Mouse (Mus musculus) midbrain, embryonic 14.5 days (tissue): Measurements from ENCODE around the gene Gm4894. TPM values are rescaled to one million over a fixed set of nuclear protein-coding genes. Genes with fewer than 3 reads are reported as not detected.

Experiments used
- ATAC-seq: fragments of 200-750 bp; cut with Nextera tagmentation; 2 replicates; pipeline ENCODE4 v1.8.0; 2017; ENCODE audit warnings: moderate number of reproducible peaks, moderate library complexity; ENCODE audit not compliant: low FRiP score, low TSS enrichment
- DNase-seq: peaks from one replicate; pipeline ENCODE4 v3.0.0-alpha.2; 2015
- H3K27ac ChIP-seq: fragments of 300-500 bp; sonication (generic); replicated peaks from 2 replicates; pipeline ENCODE4 v1.5.1; 2014; ENCODE audit warnings: mild to moderate bottlenecking, low read depth, low read length, moderate library complexity
- H3K27me3 ChIP-seq: fragments of 300-500 bp; sonication (generic); 2 replicates; pipeline ENCODE4 v1.6.1; 2014; ENCODE audit warnings: low read length, control low read depth, mixed read lengths; ENCODE audit not compliant: control insufficient read depth, insufficient read depth
- H3K36me3 ChIP-seq: fragments of 300-500 bp; sonication (generic); 2 replicates; pipeline ENCODE4 v1.6.1; 2014; ENCODE audit warnings: low read length, control low read depth; ENCODE audit not compliant: control insufficient read depth, insufficient read depth
- H3K4me1 ChIP-seq: fragments of 300-500 bp; sonication (generic); 2 replicates; pipeline ENCODE4 v1.6.1; 2014; ENCODE audit warnings: mild to moderate bottlenecking, antibody characterized with exemption, low read length, control low read depth; ENCODE audit not compliant: control insufficient read depth, insufficient read depth
- H3K4me2 ChIP-seq: fragments of 300-500 bp; sonication (generic); 2 replicates; pipeline ENCODE4 v1.6.1; 2014; ENCODE audit warnings: mild to moderate bottlenecking, low read length, moderate library complexity
- H3K4me3 ChIP-seq: fragments of 300-500 bp; sonication (generic); replicated peaks from 2 replicates; pipeline ENCODE4 v1.5.1; 2014; ENCODE audit warnings: low read depth, low read length
- H3K9ac ChIP-seq: fragments of 300-500 bp; sonication (generic); replicated peaks from 2 replicates; pipeline ENCODE4 v1.6.1; 2014; ENCODE audit warnings: mild to moderate bottlenecking, low read length, moderate library complexity
- H3K9me3 ChIP-seq: fragments of 300-500 bp; sonication (generic); 2 replicates; pipeline ENCODE4 v1.6.1; 2016; ENCODE audit warnings: low read length, control low read depth, mixed read lengths; ENCODE audit not compliant: control insufficient read depth
- WGBS: fragments of 180-500 bp; shearing (Covaris S2); extraction: QIAGEN DNeasy Blood & Tissue Kit; methylation state at CpG from one replicate; pipeline ENCODE4 v1.1.7; 2014; 5-methylcytosine and 5-hydroxymethylcytosine counted together
- polyA plus RNA-seq: library from polyadenylated mRNA; unstranded; fragments of >200 nt; fragmentation: Nextera tagmentation; extraction: Ambion mirVana; gene quantifications from 2 replicates; pipeline ENCODE4 v1.2.1, GENCODE M21; 2014

The Gm4894 gene
- polyA plus RNA-seq = not detected in 2 replicates

GRCm38 (mm10) chr9:49250231-49250630 is at the start of gene Gm4894:
TSS of gene Gm4894 (plus strand) at chr9:49250531.
- 79% methylated on average over 6 of the region's 6 CpGs for WGBS
- no peak for DNase-seq
- Histone ChIP-seq H3K4me3 (no peak within 1 kb of the TSS), H3K9ac (no peak within 1 kb of the TSS), H3K27me3 (no peaks in the 10 kb centered on the region), H3K27ac (no peak within 1 kb of the TSS), H3K4me1 (no peaks in the 10 kb centered on the region), H3K4me2 (no peak within 1 kb of the TSS), H3K9me3 (no peaks in the 10 kb centered on the region), H3K36me3 (no peaks in the 10 kb centered on the region)
- ATAC-seq = no peak

DNA sequence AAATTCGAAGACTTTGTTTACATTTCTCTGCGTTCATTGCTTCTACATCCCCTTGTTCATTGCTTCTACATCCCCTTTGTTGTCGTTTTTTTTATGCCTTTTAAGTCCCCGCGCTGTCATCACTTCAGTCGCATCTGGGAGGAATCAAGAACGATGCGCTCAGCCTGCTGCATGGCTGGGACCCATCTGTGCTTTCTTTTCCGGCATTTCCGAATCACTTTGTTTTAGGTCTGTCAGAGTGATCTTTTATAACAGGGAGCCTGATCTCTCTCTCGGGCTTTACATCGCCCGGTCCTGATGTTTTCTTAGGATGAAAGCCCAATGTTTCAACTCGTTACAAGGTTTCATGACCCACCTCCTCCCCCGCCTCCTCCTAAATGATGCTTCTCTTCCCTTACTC is 44.0 kb upstream of the Gm4894 start:
- DNase-seq (peak; percentile 59), ATAC-seq (no peak)
- H3K9me3 ChIP-seq = no peaks in the 10 kb centered on the region
- no peak overlapping the region for H3K4me3 ChIP-seq
- H3K36me3 ChIP-seq = no peaks in the 10 kb centered on the region
- peak overlapping the region; percentile 18 for H3K4me2 ChIP-seq
- H3K27me3 ChIP-seq = no peaks in the 10 kb centered on the region
- 43% methylated on average over 15 of the region's 15 CpGs for WGBS
- H3K4me1 ChIP-seq = peaks cover 19% of the 10 kb centered on the region
- H3K27ac ChIP-seq = 0 out of 2 replicates have a peak overlapping the region, but pooled peaks have one; percentile 28
- no peak overlapping the region for H3K9ac ChIP-seq

DNA sequence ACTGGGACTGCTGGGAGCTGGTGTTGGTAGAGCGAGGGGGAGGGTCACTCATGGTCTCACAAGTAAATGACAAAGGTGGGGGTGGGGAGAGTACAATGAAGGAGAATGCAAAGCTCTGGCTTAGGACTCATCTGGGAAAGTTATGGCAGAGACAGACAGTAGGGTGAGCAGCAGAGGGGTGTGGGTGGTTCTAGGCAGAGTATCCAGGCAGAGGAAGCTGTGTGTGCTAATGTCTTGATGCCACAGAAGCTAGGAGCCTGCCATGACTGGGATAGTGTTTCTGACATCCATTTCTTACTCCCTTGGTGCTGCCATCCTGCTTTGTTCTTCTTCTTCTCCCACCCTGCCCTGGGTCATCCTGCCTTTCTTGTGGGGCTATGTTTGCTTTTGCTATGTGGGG is 38.8 kb upstream of the Gm4894 start:
- Histone ChIP-seq H3K36me3 (no peaks in the 10 kb centered on the region), H3K4me2 (no peak overlapping the region), H3K27ac (no peak overlapping the region), H3K9me3 (no peaks in the 10 kb centered on the region), H3K4me1 (peaks cover 12% of the 10 kb centered on the region), H3K9ac (no peak overlapping the region), H3K4me3 (no peak overlapping the region), H3K27me3 (no peaks in the 10 kb centered on the region)
- DNase-seq = no peak
- 72% methylated on average over 1 of the region's 1 CpGs for WGBS
- ATAC-seq = no peak

DNA sequence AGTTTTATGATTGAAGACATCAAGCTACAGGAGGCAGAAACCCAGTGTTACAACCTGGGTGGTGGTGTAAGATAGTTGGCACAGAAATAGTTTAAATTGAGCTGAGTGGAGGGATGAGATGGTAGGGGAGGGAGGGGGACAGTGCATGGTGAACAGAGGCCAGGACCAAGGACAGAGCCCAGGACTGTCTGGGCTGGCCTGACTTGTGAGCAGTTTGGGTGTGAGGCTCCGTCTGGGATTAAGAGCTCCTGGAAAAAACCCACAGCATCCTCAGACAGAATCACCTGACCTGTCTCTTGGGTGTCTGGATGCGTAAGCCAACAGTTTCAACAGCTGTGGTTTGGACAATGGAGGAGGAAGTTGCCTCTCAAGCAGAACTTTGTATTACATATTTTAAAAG is 35.6 kb upstream of the Gm4894 start:
- H3K36me3 ChIP-seq = no peaks in the 10 kb centered on the region
- no peaks in the 10 kb centered on the region for H3K27me3 ChIP-seq
- ATAC-seq = no peak

GRCm38 (mm10) chr9:49217626-49218607 is 32.4 kb upstream of the Gm4894 start:
- Histone ChIP-seq H3K36me3 (no peaks in the 10 kb centered on the region), H3K27me3 (no peaks in the 10 kb centered on the region), H3K4me2 (peak overlapping the region; percentile 3; the same call in 1 of the 2 replicates), H3K9me3 (no peaks in the 10 kb centered on the region), H3K27ac (peak overlapping the region; percentile 53), H3K9ac (no peak overlapping the region), H3K4me1 (peaks cover 17% of the 10 kb centered on the region), H3K4me3 (no peak overlapping the region)
- ATAC-seq (no peak; the same call in 1 of the 2 replicates), DNase-seq (peak; percentile 64)
- 37% methylated on average over 20 of the region's 20 CpGs for WGBS

More for the DNA sequence above, 35.6 kb upstream of the Gm4894 start:
- H3K27ac ChIP-seq = no peak overlapping the region
- H3K4me2 ChIP-seq = no peak overlapping the region
- peaks cover 24% of the 10 kb centered on the region for H3K4me1 ChIP-seq
- H3K4me3 ChIP-seq = no peak overlapping the region
- H3K9ac ChIP-seq = no peak overlapping the region
- DNase-seq = no peak
- H3K9me3 ChIP-seq = no peaks in the 10 kb centered on the region
- WGBS = 39% methylated on average over 2 of the region's 2 CpGs

- Histone ChIP-seq H3K9ac (no peak overlapping the region), H3K27me3 (no peaks in the 10 kb centered on the region), H3K4me2 (no peak overlapping the region), H3K4me3 (no peak overlapping the region), H3K4me1 (no peaks in the 10 kb centered on the region), H3K36me3 (no peaks in the 10 kb centered on the region), H3K27ac (no peak overlapping the region), H3K9me3 (no peaks in the 10 kb centered on the region)
- no peak for ATAC-seq
- 83% methylated on average over 10 of the region's 10 CpGs for WGBS
- no peak for DNase-seq
These were observed 25.8 kb upstream of the Gm4894 start for GRCm38 (mm10) chr9:49224488-49224887.

- Histone ChIP-seq H3K9ac (no peak overlapping the region), H3K4me1 (no peaks in the 10 kb centered on the region), H3K9me3 (no peaks in the 10 kb centered on the region), H3K27me3 (no peaks in the 10 kb centered on the region), H3K36me3 (no peaks in the 10 kb centered on the region), H3K4me2 (no peak overlapping the region), H3K4me3 (no peak overlapping the region), H3K27ac (no peak overlapping the region)
- ATAC-seq (no peak), DNase-seq (no peak)
- WGBS = 74% methylated on average over 9 of the region's 9 CpGs
These were observed 22.9 kb upstream of the Gm4894 start for GRCm38 (mm10) chr9:49227442-49227841.

- Histone ChIP-seq H3K4me2 (no peak overlapping the region), H3K27ac (no peak overlapping the region), H3K9me3 (no peaks in the 10 kb centered on the region), H3K36me3 (no peaks in the 10 kb centered on the region), H3K9ac (no peak overlapping the region), H3K4me3 (no peak overlapping the region), H3K4me1 (no peaks in the 10 kb centered on the region), H3K27me3 (no peaks in the 10 kb centered on the region)
- WGBS = 95% methylated on average over 2 of the region's 2 CpGs
- DNase-seq (no peak), ATAC-seq (no peak)
These were observed 21.3 kb upstream of the Gm4894 start for GRCm38 (mm10) chr9:49229054-49229453.

- H3K4me1 ChIP-seq = no peaks in the 10 kb centered on the region
- WGBS = 36% methylated on average over 7 of the region's 7 CpGs
- no peak overlapping the region for H3K4me3 ChIP-seq
- no peak overlapping the region for H3K27ac ChIP-seq
- DNase-seq = peak; percentile 59
- no peaks in the 10 kb centered on the region for H3K9me3 ChIP-seq
- no peak for ATAC-seq
- H3K4me2 ChIP-seq = no peak overlapping the region
- no peaks in the 10 kb centered on the region for H3K27me3 ChIP-seq
- H3K9ac ChIP-seq = no peak overlapping the region
- H3K36me3 ChIP-seq = no peaks in the 10 kb centered on the region
These were observed 3.5 kb upstream of the Gm4894 start for GRCm38 (mm10) chr9:49246839-49247238.
